Mouse (Mus musculus) lung, postnatal 0 days (tissue): ENCODE data around the gene Hikeshi.

ENCODE experiments used
- CTCF ChIP-seq: IDR thresholded peaks from 2 replicates; pipeline ENCODE4 v1.5.1; 2016; ENCODE audit warnings: antibody characterized with exemption, mild to moderate bottlenecking
- EP300 ChIP-seq: IDR thresholded peaks from 2 replicates; pipeline ENCODE4 v1.6.1; 2016; ENCODE audit warnings: antibody characterized with exemption, mild to moderate bottlenecking, control low read depth

GRCm38 (mm10) chr7:89949403-89949802, 8.4 kb upstream of the Hikeshi start:
- TF ChIP-seq CTCF (no peak), EP300 (no peak)
